Mouse (Mus musculus) CH12.LX (cell line): ENCODE data around the gene Snap25. TPM values are rescaled to one million over a fixed set of nuclear protein-coding genes. Genes with fewer than 3 reads are reported as not detected.

Experiments used
- DNase-seq: peaks from one replicate; pipeline ENCODE4 v3.0.0-alpha.2; 2013; ENCODE audit errors: extremely low read depth
- H3K27ac ChIP-seq: 2 replicates; pipeline ENCODE4 v1.5.1; 2012; ENCODE audit warnings: low read depth, mild to moderate bottlenecking, control low read depth, moderate library complexity; ENCODE audit not compliant: insufficient read depth
- H3K27me3 ChIP-seq: replicated peaks from 2 replicates; pipeline ENCODE3; 2012; ENCODE audit warnings: inconsistent platforms
- H3K36me3 ChIP-seq, 2 experiments: replicated peaks in 1 of 2; 2 replicates each; pipeline versions ENCODE3 to v1.6.1; 2012; ENCODE audit warnings: inconsistent platforms in 1 of 2, low read length in 1 of 2, mild to moderate bottlenecking in 1 of 2, mixed read lengths in 1 of 2, moderate library complexity in 1 of 2; ENCODE audit not compliant: control insufficient read depth in 1 of 2, insufficient read depth in 1 of 2
- H3K4me1 ChIP-seq, 2 experiments: 2 replicates each; pipeline ENCODE4 v1.6.1; 2012; ENCODE audit warnings: inconsistent platforms in 1 of 2, moderate library complexity in 1 of 2; ENCODE audit not compliant: insufficient read depth in 2 of 2, control insufficient read depth in 1 of 2
- H3K4me2 ChIP-seq: 2 replicates; pipeline ENCODE4 v1.6.1; 2012; ENCODE audit warnings: low read depth, mild to moderate bottlenecking, control low read depth; ENCODE audit not compliant: poor library complexity, insufficient read depth, severe bottlenecking
- H3K4me3 ChIP-seq, 3 experiments: fragments of 150-350 bp in 1 of 3; sonication (generic) in 1 of 3; replicated peaks in 1 of 3; 2 replicates each; pipeline versions ENCODE3 to v1.5.1; 2011 to 2012; ENCODE audit warnings: low read depth in 2 of 3, low read length in 2 of 3, mild to moderate bottlenecking in 2 of 3, moderate library complexity in 2 of 3, control low read depth in 1 of 3, improper control_type of control experiment in 1 of 3, inconsistent platforms in 1 of 3, mixed read lengths in 1 of 3; ENCODE audit not compliant: poor library complexity in 1 of 3
- H3K79me2 ChIP-seq: replicated peaks from 2 replicates; pipeline ENCODE4 v1.6.1; 2012; ENCODE audit warnings: mild to moderate bottlenecking, moderate library complexity; ENCODE audit not compliant: control insufficient read depth, poor library complexity, insufficient read depth, severe bottlenecking; ENCODE audit errors: extremely low read depth
- H3K9ac ChIP-seq: 2 replicates; pipeline ENCODE4 v1.6.1; 2012; ENCODE audit warnings: low read depth, mild to moderate bottlenecking, control low read depth, moderate library complexity; ENCODE audit not compliant: insufficient read depth
- H3K9me3 ChIP-seq: replicated peaks from 2 replicates; pipeline ENCODE3; 2012; ENCODE audit warnings: low read length, inconsistent platforms, mixed read lengths
- BHLHE40 ChIP-seq: IDR thresholded peaks from 2 replicates; pipeline ENCODE4 v1.6.1; 2011; ENCODE audit warnings: mild to moderate bottlenecking, low read depth, low read length, improper control_type of control experiment
- ETS1 ChIP-seq: conservative IDR thresholded peaks from 2 replicates; pipeline ENCODE4 v1.6.1; 2012; ENCODE audit warnings: low read depth, mild to moderate bottlenecking, inconsistent platforms, low read length, improper control_type of control experiment, moderate library complexity
- MYC ChIP-seq: IDR thresholded peaks from 2 replicates; pipeline ENCODE4 v1.6.1; 2011; ENCODE audit warnings: low read depth, mild to moderate bottlenecking, improper control_type of control experiment, low read length
- SIN3A ChIP-seq: IDR thresholded peaks from 2 replicates; pipeline ENCODE4 v1.6.1; 2012; ENCODE audit warnings: low read length, improper control_type of control experiment, inconsistent platforms
- USF1 ChIP-seq: IDR thresholded peaks from 2 replicates; pipeline ENCODE4 v1.6.1; 2014; ENCODE audit warnings: low read depth, mild to moderate bottlenecking, inconsistent platforms, low read length, improper control_type of control experiment
- dilution Hi-C: fragments of 300-500 bp; cut with MboI; formaldehyde crosslinking; loops from 2 replicates; pipeline ENCODE4 v1.14.3; 2020; ENCODE audit warnings: low sequenced_read_pairs; ENCODE audit not compliant: extremely low pct_unique_long_range_greater_than_20kb, extremely low pct_ligation_motif_present
- in situ Hi-C: fragments of 300-500 bp; cut with MboI; formaldehyde crosslinking; loops from 3 replicates; pipeline ENCODE4 v1.14.3; 2019; ENCODE audit warnings: low sequenced_read_pairs, low pct_ligation_motif_present, low pct_unique_long_range_greater_than_20kb, mixed read lengths
- polyA plus RNA-seq: library from polyadenylated mRNA; unstranded; fragments of >175 nt; gene quantifications from 2 replicates; pipeline ENCODE4 v1.2.1, GENCODE M21; 2012; ENCODE audit warnings: low read depth; ENCODE audit not compliant: insufficient read length
- total RNA-seq, 2 experiments: library from RNA; depleted of rRNA; stranded (reverse); fragments of 300-350 nt in 1 of 2; fragments of >200 nt in 1 of 2; gene quantifications; 2 replicates each; pipeline ENCODE4 v1.2.3; 2012 to 2014

Gene Snap25
- total and polyA plus RNA-seq, 3 experiments: 0.11 TPM; not detected in 2

DNA sequence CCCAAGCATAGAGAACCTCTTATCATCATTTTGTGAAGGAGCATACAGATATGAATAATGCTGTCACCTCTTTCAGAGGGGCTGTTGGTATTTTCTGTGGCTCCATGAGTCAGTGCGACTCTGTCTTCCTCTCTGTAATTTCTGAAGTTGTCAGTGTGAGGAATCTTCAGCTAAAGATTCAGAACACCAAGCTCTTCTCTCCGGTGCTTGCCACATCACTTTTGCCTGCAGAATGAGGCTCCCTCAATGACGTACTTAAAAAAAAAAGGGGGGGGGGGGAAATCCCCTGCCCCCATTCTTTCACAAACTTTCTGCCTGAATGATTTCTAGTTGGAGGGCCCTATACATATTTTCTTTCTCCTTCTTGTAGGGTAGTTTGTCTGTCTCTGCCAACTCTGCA lies 2.1 kb upstream of the Snap25 start:
- Histone ChIP-seq H3K79me2 (no peaks in the 10 kb centered on the region), H3K4me1 (peaks cover 0 to 8% of the 10 kb centered on the region in 2 experiments; a peak in 1 of 4 replicates), H3K27me3 (no peaks in the 10 kb centered on the region), H3K36me3 (no peaks in the 10 kb centered on the region), H3K4me2 (no peak overlapping the region), H3K4me3 (no peak overlapping the region), H3K27ac (no peak overlapping the region), H3K9ac (no peak overlapping the region), H3K9me3 (peaks cover 11% of the 10 kb centered on the region)
- DNase-seq: peak; percentile 30
- in situ Hi-C loops (loop anchor here (10.0 kb wide), 1 partner anchor 66 kb away; no protein-coding TSS in a partner anchor), dilution Hi-C loops (no loop called here)
- TF ChIP-seq USF1: no peak
- peak; percentile 51 for TF ChIP-seq ETS1

- dilution Hi-C loops (no loop called here), in situ Hi-C loops (loop anchor here (10.0 kb wide), 1 partner anchor 67 kb away; no protein-coding TSS in a partner anchor)
Observed at GRCm38 (mm10) chr2:136711746-136712440, 1.4 kb upstream of the Snap25 start.

DNA sequence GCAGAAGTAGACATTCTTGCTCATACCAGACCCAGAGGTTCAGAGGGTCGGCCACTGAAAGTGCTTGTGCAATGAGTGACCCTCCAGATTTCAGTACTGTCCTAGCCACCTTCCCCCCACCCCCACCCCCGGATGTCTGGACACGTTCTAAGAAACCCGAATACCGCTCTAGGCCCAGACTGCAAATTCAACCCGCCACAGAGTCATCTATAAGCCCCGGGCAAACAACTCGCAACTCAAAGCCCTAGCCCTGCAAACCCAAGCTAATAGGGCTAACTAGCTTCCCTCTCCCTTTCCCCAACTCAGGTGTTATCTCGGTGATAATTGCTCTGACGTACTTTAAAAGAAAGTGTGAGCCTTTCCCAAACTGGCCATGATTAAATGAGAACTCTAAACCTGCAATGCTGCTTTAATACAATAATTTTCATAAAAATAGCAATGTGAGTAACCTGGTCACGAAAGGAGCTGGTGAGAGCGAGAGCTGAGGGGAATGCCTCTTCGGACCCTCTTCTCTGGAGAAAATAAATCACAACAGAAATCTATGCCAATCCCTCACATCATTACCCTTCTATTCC lies 725 bp upstream of the Snap25 start:
- in situ Hi-C loops: loop anchor here (10.0 kb wide), 1 partner anchor 68 kb away; no protein-coding TSS in a partner anchor

More at GRCm38 (mm10) chr2:136711746-136712440, 1.4 kb upstream of the Snap25 start:
- DNase-seq: peak; percentile 51
- Histone ChIP-seq H3K27me3 (no peaks in the 10 kb centered on the region), H3K9me3 (peaks cover 11% of the 10 kb centered on the region), H3K36me3 (no peaks in the 10 kb centered on the region), H3K27ac (no peak overlapping the region), H3K4me3 (no peak overlapping the region), H3K9ac (no peak overlapping the region), H3K4me2 (no peak overlapping the region), H3K79me2 (no peaks in the 10 kb centered on the region), H3K4me1 (peaks cover 0 to 8% of the 10 kb centered on the region in 2 experiments; a peak in 1 of 4 replicates)
- TF ChIP-seq SIN3A (no peak), BHLHE40 (peak; percentile 21; the same call in 1 of the 2 replicates)

More for the DNA sequence above, 725 bp upstream of the Snap25 start:
- dilution Hi-C loops: no loop called here
- no peak overlapping the region for H3K27ac ChIP-seq
- H3K4me3 ChIP-seq: no peak overlapping the region
- TF ChIP-seq MYC: no peak
- H3K27me3 ChIP-seq: no peaks in the 10 kb centered on the region
- H3K36me3 ChIP-seq: no peaks in the 10 kb centered on the region
- no peaks in the 10 kb centered on the region for H3K79me2 ChIP-seq
- no peak overlapping the region for H3K9ac ChIP-seq
- peaks cover 11% of the 10 kb centered on the region for H3K9me3 ChIP-seq
- peaks cover 0 to 8% of the 10 kb centered on the region in 2 experiments; a peak in 1 of 4 replicates for H3K4me1 ChIP-seq
- no peak overlapping the region for H3K4me2 ChIP-seq
- DNase-seq: no peak
